Mouse (Mus musculus) olfactory bulb, adult 2 months (tissue): ENCODE results near the gene Mocs1. TPM values are rescaled to one million over a fixed set of nuclear protein-coding genes. Genes with fewer than 3 reads are reported as not detected.
"Not testable (repeated sequence)": the region's sequence is repeated elsewhere in the genome, so short reads cannot be mapped to it uniquely, and the experiment has no call there.

Experiments used
- H3K27ac ChIP-seq: fragments of 200-500 bp; 2 replicates; pipeline ENCODE4 v1.5.1; 2012; ENCODE audit warnings: low read depth, low read length; ENCODE audit not compliant: insufficient read depth
- H3K4me1 ChIP-seq: fragments of 200-500 bp; 2 replicates; pipeline ENCODE4 v1.6.1; 2012; ENCODE audit warnings: low read length; ENCODE audit not compliant: control insufficient read depth, insufficient read depth
- H3K4me3 ChIP-seq: fragments of 200-500 bp; 2 replicates; pipeline ENCODE4 v1.5.1; 2012; ENCODE audit warnings: mild to moderate bottlenecking, low read depth, low read length, moderate library complexity; ENCODE audit not compliant: insufficient read depth
- CTCF ChIP-seq: fragments of 200-500 bp; IDR thresholded peaks from 2 replicates; pipeline ENCODE4 v1.5.1; 2012; ENCODE audit warnings: low read depth, mild to moderate bottlenecking, low read length, moderate library complexity; ENCODE audit not compliant: insufficient read depth
- POLR2A ChIP-seq: fragments of 200-500 bp; IDR thresholded peaks from 2 replicates; pipeline ENCODE4 v1.6.1; 2012; ENCODE audit warnings: mild to moderate bottlenecking, low read depth, low read length, moderate library complexity; ENCODE audit not compliant: insufficient read depth
- WGBS: fragments of 180-500 bp; shearing (Covaris S2); methylation state at CpG from one replicate; pipeline ENCODE4 v1.1.7; 2018; 5-methylcytosine and 5-hydroxymethylcytosine counted together
- polyA plus RNA-seq: library from polyadenylated mRNA; stranded (reverse); fragments of >200 nt; gene quantifications from 2 replicates; pipeline ENCODE4 v1.2.4, GENCODE M21; 2012; ENCODE audit warnings: low replicate concordance; ENCODE audit not compliant: missing spikeins, insufficient read depth, insufficient read length

Gene Mocs1
- polyA plus RNA-seq, 1 experiment = not detected

GRCm38 (mm10) chr17:49438822-49439574, 10.8 kb downstream of the Mocs1 start:
- no peak for TF ChIP-seq CTCF
- no peak for TF ChIP-seq POLR2A
- Histone ChIP-seq H3K4me1 (0 out of 2 replicates have a peak, but pooled peaks cover 3% of the 10 kb centered on the region), H3K4me3 (no peak overlapping the region), H3K27ac (no peak overlapping the region)
- 96% methylated on average over 12 of the region's 12 CpGs for WGBS

- Histone ChIP-seq H3K4me1 (0 out of 2 replicates have a peak, but pooled peaks cover 3% of the 10 kb centered on the region), H3K27ac (no peak overlapping the region), H3K4me3 (no peak overlapping the region)
- 93% methylated on average over 4 of the region's 4 CpGs for WGBS
- TF ChIP-seq CTCF = no peak
- no peak for TF ChIP-seq POLR2A
Measured at GRCm38 (mm10) chr17:49439706-49440105, 11.5 kb downstream of the Mocs1 start.

GRCm38 (mm10) chr17:49440331-49441130, 12.4 kb downstream of the Mocs1 start:
- Histone ChIP-seq H3K27ac (no peak overlapping the region), H3K4me1 (0 out of 2 replicates have a peak, but pooled peaks cover 3% of the 10 kb centered on the region), H3K4me3 (no peak overlapping the region)
- 92% methylated on average over 14 of the region's 14 CpGs for WGBS
- no peak for TF ChIP-seq CTCF
- TF ChIP-seq POLR2A = no peak

- 93% methylated on average over 3 of the region's 3 CpGs for WGBS
- H3K4me3 ChIP-seq, H3K27ac ChIP-seq, H3K4me1 ChIP-seq: not testable (repeated sequence)
Measured at GRCm38 (mm10) chr17:49442841-49443240, 14.7 kb downstream of the Mocs1 start.

- H3K4me3 ChIP-seq = no peak overlapping the region
- H3K4me1 ChIP-seq = no peaks in the 10 kb centered on the region
- WGBS = 88% methylated on average over 9 of the region's 9 CpGs
- no peak overlapping the region for H3K27ac ChIP-seq
- no peak for TF ChIP-seq CTCF
- TF ChIP-seq POLR2A = no peak
Measured at GRCm38 (mm10) chr17:49448570-49449229, 20.5 kb downstream of the Mocs1 start.

GRCm38 (mm10) chr17:49449230-49449608, 21.1 kb downstream of the Mocs1 start:
- Histone ChIP-seq H3K27ac (no peak overlapping the region), H3K4me3 (no peak overlapping the region), H3K4me1 (no peaks in the 10 kb centered on the region)
- TF ChIP-seq POLR2A (no peak), CTCF (no peak)
- WGBS = 87% methylated on average over 8 of the region's 8 CpGs

GRCm38 (mm10) chr17:49450922-49451321, 22.8 kb downstream of the Mocs1 start:
- 90% methylated on average over 6 of the region's 6 CpGs for WGBS
- H3K4me1 ChIP-seq = no peaks in the 10 kb centered on the region
- no peak overlapping the region for H3K27ac ChIP-seq
- H3K4me3 ChIP-seq = no peak overlapping the region
- no peak for TF ChIP-seq POLR2A
- no peak for TF ChIP-seq CTCF

GRCm38 (mm10) chr17:49456334-49456733, 28.2 kb downstream of the Mocs1 start:
- TF ChIP-seq CTCF (no peak), POLR2A (no peak)
- WGBS = 58% methylated on average over 4 of the region's 4 CpGs

GRCm38 (mm10) chr17:49457833-49458232, 29.7 kb downstream of the Mocs1 start:
- Histone ChIP-seq H3K27ac (no peak overlapping the region), H3K4me3 (no peak overlapping the region), H3K4me1 (no peaks in the 10 kb centered on the region)
- TF ChIP-seq CTCF (no peak), POLR2A (no peak)
- WGBS = 97% methylated on average over 3 of the region's 3 CpGs

More at GRCm38 (mm10) chr17:49456334-49456733, 28.2 kb downstream of the Mocs1 start:
- Histone ChIP-seq H3K4me3 (no peak overlapping the region), H3K27ac (no peak overlapping the region), H3K4me1 (no peaks in the 10 kb centered on the region)
